Mouse (Mus musculus) cortical plate, adult 2 months (tissue): ENCODE data around the gene Immp2l. TPM values are rescaled to one million over a fixed set of nuclear protein-coding genes. Genes with fewer than 3 reads are reported as not detected.

Source experiments
- H3K27ac ChIP-seq: fragments of 200-500 bp; 2 replicates; pipeline ENCODE4 v1.5.1; 2012; ENCODE audit warnings: low read length, control low read depth, inconsistent platforms; ENCODE audit not compliant: insufficient read depth
- H3K4me1 ChIP-seq: fragments of 200-500 bp; 2 replicates; pipeline ENCODE4 v1.6.1; 2011; ENCODE audit warnings: low read length; ENCODE audit not compliant: control insufficient read depth, insufficient read depth
- H3K4me3 ChIP-seq: fragments of 200-500 bp; 2 replicates; pipeline ENCODE4 v1.5.1; 2011; ENCODE audit warnings: mild to moderate bottlenecking, low read length, control low read depth; ENCODE audit not compliant: insufficient read depth
- CTCF ChIP-seq: fragments of 200-500 bp; IDR thresholded peaks from 2 replicates; pipeline ENCODE4 v1.5.1; 2011; ENCODE audit warnings: mild to moderate bottlenecking, control low read depth, low read length; ENCODE audit not compliant: insufficient read depth; ENCODE audit errors: extremely low read depth
- POLR2A ChIP-seq: fragments of 200-500 bp; IDR thresholded peaks from 2 replicates; pipeline ENCODE4 v1.6.1; 2011; ENCODE audit warnings: mild to moderate bottlenecking, low read length, control low read depth; ENCODE audit not compliant: insufficient read depth; ENCODE audit errors: extremely low read depth
- polyA plus RNA-seq: library from polyadenylated mRNA; depleted of rRNA; stranded (reverse); fragments of >200 nt; gene quantifications from 2 replicates; pipeline ENCODE4 v1.2.3, GENCODE M21; 2012

The Immp2l gene
- polyA plus RNA-seq, 1 experiment, result 8.0 TPM

DNA sequence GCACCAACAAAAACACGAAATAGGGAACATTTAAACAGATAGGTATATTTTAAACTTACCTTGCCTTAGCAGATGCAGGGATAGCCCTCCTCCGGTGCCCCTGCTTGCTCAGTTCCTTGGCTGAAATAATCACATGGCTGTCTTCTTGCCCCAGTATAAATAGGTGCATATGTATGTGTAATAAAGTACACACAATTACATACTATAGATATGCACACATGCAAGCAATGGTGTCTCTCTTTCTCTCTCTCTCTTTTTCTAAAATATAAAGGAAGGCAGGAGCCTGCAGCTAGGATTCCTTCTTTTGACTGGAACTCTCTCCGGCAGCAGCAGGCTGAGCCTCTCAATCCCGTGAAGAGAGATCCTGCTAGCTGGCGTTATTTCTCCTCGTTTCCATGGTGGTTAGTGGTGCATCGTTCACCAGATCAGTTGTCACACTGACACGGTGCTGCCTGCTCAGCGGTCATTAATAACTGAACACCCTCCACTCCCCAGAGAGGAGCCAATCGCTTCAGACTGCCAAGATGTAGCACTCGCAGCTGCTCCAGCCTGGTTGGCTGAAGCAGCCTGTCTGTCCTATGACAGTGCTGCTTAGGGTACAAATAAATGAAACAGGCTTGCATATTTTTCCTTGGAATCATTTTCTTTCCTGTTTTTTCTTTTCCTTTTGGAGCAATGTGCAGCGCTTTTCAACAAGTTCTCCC lies 461.8 kb downstream of the Immp2l start:
- Histone ChIP-seq H3K4me1 (peaks cover 5% of the 10 kb centered on the region; the same call in 1 of the 2 replicates), H3K4me3 (peak overlapping the region; percentile 98), H3K27ac (peak overlapping the region; percentile 94)
- no peak for TF ChIP-seq CTCF
- TF ChIP-seq POLR2A, result peak; percentile 99

DNA sequence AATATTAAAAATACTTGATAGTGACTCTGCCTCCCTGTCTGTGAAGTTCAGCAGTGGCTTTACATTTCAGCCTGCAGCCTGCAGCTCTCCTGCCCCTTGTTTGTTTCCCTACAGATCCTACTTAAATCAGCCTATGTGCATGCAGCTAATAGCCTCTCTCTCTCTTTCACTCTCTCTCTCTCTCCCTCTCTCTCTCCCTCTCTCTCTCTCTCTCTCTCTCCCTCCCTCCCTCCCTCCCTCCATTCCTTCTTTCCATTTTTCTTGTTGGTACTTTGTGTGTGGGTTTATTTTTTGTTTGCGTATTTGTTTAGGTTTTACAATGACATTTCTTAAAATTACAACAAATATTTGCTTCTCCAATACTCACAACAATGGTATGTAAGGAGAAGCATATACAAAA lies 462.4 kb downstream of the Immp2l start, which contains the start of gene Lrrn3:
TSS of gene Lrrn3 (minus strand) at position 101 of the 400 bp plus-strand sequence.
- H3K4me1 ChIP-seq, result peaks cover 2% of the 10 kb centered on the region; the same call in 1 of the 2 replicates
- H3K4me3 ChIP-seq, result peak within 1 kb of the TSS; percentile 98
- TF ChIP-seq CTCF (no peak), POLR2A (no peak)
- H3K27ac ChIP-seq, result peak within 1 kb of the TSS; percentile 94

DNA sequence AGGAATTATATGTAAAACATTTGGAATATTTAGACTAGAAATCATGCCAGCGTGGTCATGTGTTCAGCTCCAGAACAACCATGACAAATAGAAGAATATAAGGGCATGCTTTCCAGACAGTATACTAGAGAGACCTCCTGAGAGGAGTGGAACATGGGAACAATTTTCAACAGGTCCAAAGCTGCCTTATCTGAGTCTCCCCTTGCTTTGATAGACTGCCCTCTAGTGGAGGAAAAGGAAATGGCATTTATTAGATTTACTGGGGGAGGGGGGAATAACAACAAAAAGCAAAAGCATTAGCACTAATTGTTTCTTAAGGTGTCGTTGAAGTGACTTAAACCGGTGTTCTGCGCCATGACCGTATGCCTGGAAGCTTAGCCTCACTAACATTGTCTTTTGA lies 463.1 kb downstream of the Immp2l start:
- Histone ChIP-seq H3K4me1 (peaks cover 2% of the 10 kb centered on the region; the same call in 1 of the 2 replicates), H3K4me3 (no peak overlapping the region), H3K27ac (no peak overlapping the region)
- peak; percentile 50; the same call in 1 of the 2 replicates for TF ChIP-seq CTCF
- TF ChIP-seq POLR2A, result no peak

DNA sequence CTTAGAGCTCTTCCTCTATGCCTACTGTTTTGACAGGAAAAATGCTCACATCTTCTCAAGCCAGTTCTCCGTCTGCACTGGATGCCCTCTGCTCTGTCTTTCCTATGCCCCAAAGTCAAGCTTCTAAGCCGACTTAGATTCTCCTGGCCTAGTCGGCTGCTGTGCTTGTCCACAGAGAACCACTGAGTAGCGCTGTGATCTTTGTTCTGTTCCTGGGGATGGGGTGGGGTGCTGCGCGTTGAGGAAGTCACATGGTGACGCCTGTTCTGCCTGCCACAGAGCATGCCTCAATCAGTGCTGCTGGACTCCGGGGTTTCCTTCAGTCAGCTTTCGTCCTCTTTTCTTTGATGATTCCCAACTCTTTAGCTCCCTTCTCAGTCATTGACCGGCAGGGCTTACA lies 470.7 kb downstream of the Immp2l start:
- TF ChIP-seq CTCF, result no peak
- no peak overlapping the region for H3K4me3 ChIP-seq

DNA sequence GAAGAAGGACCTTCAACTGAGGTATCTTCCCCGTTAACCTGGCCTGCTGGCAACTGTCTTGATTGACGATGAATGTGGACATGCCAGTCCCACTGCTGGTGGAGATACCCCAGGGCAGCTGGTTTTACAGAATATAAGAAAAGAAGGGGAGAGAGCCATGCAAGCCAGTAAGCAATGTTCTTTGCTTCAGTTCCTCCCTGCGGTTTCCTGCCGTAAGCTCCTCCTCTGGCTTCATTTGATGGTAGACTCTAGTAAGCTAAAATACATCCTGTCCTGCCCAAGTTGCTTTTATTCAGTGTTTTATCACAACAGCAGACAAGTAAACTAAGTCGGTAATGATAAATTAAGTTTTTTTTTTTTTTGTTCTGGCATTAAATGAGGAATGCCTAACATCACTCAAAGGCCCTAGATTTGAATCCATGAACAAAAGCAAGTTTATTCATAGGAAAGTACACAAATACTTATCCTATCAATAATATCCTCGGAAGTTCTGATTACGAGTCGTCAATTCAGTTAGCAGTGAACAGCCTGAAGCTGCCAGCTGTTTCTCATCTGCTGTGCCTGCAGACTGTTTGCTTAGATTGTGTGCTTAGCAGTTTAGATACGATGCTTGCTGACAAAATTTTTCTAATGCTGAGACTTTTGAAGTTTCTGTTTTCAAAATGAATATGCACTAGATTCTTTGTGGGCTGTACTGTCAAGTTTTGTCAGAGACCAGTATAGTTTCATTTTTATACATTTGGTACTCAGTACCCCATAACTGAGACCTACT lies 476.3 kb downstream of the Immp2l start:
- TF ChIP-seq POLR2A, result no peak
- TF ChIP-seq CTCF, result no peak
- no peaks in the 10 kb centered on the region for H3K4me1 ChIP-seq
- H3K27ac ChIP-seq, result no peak overlapping the region
- H3K4me3 ChIP-seq, result no peak overlapping the region

More for the DNA sequence above, 470.7 kb downstream of the Immp2l start:
- Histone ChIP-seq H3K4me1 (no peaks in the 10 kb centered on the region), H3K27ac (no peak overlapping the region)

- no peaks in the 10 kb centered on the region for H3K4me1 ChIP-seq
- no peak overlapping the region for H3K27ac ChIP-seq
- no peak overlapping the region for H3K4me3 ChIP-seq
- TF ChIP-seq CTCF (no peak), POLR2A (no peak)
Observed at GRCm38 (mm10) chr12:41508610-41509009, 484.7 kb downstream of the Immp2l start.

- H3K4me3 ChIP-seq, result no peak overlapping the region
- H3K27ac ChIP-seq, result no peak overlapping the region
- H3K4me1 ChIP-seq, result no peaks in the 10 kb centered on the region
- no peak for TF ChIP-seq POLR2A
Observed at GRCm38 (mm10) chr12:41510588-41510987, 486.7 kb downstream of the Immp2l start.

DNA sequence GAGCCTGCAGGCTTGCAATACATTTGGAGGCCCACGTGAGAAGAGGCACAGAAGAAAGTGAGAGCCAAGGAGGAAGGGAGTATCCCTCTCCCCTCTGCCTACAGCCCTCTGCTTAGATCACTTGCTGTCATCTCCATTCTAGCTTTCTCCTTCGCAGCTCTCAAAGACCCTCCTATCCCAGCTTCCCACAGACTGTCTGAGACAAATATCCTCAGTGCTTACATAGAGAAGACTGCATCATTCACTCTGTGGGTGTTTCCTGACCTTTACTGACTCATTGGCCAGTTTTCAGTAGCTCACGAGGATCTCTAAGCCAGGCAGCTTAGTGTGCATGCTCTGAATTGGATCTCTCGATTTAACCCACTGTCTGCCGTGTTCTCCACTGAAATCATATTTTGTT lies 495.0 kb downstream of the Immp2l start:
- Histone ChIP-seq H3K4me1 (no peaks in the 10 kb centered on the region), H3K4me3 (no peak overlapping the region)
- no peak for TF ChIP-seq POLR2A
- no peak for TF ChIP-seq CTCF

DNA sequence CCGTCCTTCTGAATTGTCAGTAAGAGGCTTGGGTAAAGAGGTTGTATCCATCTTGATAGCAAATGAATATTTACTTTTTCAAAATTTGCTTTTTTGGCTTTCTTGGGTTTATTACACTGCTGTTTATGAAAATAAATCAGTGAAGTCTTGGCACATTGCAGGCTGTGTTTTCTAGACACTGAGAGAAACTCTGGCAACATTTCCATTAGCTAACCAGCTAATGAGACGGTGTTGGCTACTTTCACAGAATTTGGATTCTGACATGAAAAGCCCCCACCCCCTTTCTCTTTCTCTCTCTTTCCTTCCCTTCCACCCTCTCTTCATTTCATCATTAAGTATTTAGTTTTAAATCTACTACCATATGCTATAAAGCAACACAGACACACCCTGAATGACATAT lies 496.4 kb downstream of the Immp2l start:
- no peak overlapping the region for H3K27ac ChIP-seq
- no peak overlapping the region for H3K4me3 ChIP-seq
- H3K4me1 ChIP-seq, result no peaks in the 10 kb centered on the region
- no peak for TF ChIP-seq POLR2A
- no peak for TF ChIP-seq CTCF

More for the DNA sequence above, 495.0 kb downstream of the Immp2l start:
- no peak overlapping the region for H3K27ac ChIP-seq

DNA sequence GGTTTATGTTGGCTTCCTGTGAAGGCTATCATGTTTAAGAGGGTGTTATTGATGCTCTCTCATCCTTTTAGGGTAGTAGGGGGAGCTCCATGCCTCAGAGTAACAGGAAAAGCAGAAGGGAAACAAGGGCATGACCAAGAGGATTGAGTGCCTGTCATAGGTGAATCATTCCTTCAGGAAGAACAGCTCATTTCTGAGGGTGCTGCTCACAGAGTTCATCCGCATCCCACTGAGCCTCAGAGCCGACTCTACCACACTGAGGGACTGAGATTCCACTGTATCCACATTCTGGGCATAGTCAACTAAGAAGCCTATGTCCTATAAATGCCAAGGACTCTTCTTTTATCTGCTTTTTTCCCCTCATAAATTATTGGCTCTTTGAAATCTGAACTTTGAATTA lies 497.8 kb downstream of the Immp2l start:
- no peaks in the 10 kb centered on the region for H3K4me1 ChIP-seq
- H3K27ac ChIP-seq, result no peak overlapping the region
- H3K4me3 ChIP-seq, result no peak overlapping the region
- no peak for TF ChIP-seq CTCF
- TF ChIP-seq POLR2A, result no peak
